Mouse (Mus musculus) brain, adult 2 months (tissue): ENCODE measurements at regions not wholly inside any gene's neighbourhood (a gene's known extent, or its start where the extent isn't known, plus 50 kb on each side); places are given as distances from the start of the nearest gene placed in this dataset.

Experiments used
- DNase-seq: peaks from one replicate; pipeline ENCODE4 v3.0.0; 2011; ENCODE audit warnings: low read depth, low spot score

DNA sequence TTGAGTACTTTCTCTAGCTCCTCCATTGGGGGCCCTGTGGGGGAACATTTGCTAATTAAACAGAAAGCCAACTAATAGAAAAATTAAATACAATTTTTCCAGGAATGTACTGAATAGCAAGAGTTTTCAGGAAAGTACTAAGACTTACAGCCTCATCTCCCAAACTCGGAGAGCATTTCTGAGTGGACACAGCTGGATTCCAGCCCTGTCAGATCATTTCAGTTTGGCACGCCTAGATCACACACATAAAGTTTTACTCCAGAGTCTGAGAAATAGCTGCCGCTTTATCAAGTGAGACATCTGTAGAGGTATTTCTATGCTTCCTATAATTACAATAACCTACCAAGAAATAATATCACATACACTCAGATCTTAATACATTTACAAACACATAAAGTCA, 470.7 kb downstream of the Rps29 start:
- DNase-seq: no peak

DNA sequence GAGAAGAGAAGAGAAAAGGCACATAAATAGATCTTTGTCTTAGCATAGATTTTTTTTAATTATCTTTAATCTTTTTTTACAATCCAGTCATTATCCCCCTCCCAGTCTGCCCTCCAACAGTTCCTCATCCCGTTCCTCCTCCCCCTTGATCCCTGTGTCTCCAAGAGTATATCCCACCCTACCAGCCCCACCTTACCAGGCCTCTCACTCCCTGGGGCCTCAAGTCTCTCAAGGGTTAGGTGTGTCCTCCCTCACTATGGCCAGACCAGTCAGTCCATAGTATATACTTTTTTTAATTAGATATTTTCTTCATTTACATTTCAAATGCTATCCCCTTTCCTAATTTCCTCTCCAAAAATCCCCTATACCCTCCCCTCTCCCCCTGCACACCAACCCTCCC, 475.1 kb downstream of the Rps29 start:
- no peak for DNase-seq

DNA sequence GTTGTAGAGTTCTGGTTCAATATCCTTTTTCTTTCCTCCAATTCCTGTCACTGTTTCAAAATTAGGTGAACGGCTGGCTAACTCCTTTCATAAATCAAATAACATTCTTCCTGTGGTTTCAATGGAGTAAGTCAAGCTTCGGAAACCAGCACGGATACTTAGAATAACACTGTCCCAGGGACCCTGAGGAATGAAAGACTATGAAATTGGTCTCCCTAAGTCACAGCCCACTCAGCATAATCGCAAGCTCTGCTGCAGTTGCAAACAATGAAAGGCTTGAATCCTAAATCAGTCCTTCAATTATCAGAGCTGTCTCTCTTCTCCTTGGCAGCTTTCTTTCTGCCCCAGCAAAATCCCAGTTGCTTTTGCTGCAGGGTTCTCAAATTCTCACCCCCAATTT, 475.8 kb downstream of the Rps29 start:
- peak; percentile 8 for DNase-seq

DNA sequence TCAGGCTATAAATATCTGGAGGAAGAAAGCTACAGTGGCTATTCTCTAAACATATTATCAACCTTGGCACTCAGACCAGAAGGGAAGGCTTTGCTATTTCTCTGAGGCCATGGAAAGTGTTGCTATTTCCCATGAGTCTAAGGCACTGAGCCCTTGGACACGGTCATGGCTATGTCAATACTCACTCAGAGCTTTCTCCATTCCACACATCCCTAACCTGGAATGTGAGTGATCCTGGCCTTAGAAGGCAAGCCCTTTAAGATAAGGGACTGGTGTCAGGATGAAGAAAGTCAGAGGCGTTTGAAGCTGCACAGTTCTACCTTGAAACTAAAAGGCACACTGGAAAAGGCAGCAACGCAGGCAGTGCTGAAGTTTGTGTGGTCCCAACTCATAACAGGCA, 478.3 kb downstream of the Rps29 start:
- no peak for DNase-seq

DNA sequence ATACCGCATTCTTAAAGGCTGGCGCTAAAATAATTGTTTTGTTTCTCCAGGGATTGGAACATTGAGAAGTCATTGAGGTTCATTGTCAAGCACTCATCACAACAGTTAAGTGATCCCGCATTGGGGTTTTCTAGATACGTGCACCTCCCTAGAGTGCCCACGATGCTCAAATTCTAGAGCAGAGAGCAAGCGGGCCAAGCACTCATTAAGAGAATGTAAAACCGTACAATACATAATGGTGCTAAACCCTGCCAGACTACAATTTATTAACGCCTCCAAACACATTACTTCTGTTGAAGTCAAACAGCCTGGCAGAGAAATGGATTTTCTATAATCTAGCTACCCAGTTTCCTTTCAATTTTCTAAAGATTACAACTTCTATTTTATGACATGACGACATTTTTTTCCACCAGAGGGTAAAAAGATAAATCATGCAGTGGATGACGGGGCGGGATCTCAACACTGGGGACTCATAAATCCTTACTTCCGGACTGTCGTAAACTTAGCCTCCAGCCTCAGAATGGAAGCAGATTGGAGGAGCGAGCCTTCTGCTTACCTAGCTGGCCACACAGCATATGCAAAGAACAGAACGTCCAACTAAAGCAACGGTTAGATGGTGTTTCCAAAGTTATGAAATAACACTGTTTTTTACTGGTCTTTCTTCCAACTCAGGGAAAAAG, 482.8 kb downstream of the Rps29 start:
- no peak for DNase-seq

DNA sequence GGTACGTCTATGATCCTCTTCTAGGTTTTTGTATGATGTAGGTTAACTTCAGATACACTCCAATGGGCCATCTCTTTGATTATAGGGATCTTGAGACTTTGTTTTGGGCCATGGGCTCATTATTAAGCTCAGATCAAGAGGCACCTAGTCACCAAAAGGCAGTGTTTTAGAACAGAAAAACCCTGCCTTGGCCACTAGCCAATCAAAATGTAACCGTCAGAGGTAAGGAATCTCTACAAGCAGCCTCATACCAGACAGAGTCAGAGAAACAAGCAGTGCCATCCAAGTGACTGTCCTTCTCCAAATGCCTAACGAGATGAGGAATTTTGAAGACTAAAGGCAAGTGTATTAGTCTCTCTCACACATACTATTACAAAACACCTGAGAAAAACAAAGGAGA, 487.0 kb downstream of the Rps29 start:
- DNase-seq: no peak

DNA sequence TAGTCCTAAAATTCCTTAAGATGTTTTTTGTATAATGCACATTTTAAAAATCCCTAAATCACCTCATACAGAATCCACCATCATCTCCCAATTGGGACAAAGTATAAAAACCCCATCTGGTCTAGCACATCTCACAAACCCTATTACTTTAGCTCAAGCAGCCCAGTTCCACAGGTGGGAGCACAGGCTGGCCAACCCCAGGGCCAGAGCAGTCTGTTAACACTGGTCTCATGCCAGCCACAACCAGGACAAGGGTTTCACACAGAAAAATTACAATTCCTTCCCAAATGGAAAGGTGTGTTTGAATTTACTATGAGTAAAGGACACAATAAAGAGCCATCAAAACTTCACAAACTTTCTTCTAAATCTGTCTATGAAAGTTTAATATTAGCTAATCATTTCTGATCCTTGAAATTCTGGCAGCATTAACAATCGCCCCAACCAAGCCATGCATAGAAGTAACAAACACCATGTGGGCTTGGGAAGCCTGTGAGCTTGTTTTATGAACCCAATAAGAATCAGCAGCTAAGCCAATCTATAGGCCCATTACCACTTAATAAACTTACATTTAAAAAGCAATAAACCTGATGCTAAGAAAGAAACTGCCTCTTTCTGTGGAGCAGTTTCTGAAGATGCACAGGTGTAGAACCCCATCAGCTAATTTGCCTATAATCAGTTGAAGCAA, 512.9 kb downstream of the Rps29 start:
- peak; percentile 5 for DNase-seq

DNA sequence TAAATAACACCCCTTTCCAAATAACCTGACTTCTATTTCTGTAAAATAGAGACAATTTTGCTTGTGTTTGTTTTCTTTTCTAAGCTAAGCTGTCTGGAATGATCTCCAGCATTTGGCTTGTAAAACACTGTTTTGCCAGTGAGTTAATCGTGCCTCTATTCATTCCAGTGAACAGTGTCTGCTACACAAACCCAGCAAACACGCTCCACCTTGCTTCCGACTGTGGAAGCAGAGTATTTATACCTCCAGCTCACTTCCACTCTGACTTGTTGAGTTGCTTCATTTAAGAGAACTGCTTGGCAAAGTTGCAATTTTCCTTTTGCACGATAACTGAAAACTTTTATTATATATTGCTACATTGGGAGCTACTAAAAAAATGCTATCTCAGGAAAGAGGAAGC, 515.3 kb downstream of the Rps29 start:
- DNase-seq: peak; percentile 51

DNA sequence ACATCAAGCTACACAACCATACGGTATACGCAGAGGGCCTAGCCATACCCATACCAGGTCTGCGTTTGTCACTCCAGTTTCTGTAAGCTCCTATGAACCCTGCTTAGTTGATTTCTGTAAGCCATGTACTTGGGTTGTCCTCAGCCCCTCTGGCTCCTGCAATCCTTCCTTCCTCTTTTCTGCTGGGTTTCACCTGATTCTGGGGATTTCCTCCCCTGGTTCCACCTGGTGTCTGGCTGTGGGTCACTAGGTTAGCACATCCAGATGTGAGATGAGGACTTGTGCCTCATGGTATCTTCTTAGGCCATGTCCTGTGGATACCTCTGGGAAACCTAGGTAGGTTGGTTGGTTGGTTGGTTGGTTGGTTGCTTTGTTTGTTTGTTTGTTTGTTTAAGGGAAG, 526.5 kb downstream of the Rps29 start:
- DNase-seq: no peak

DNA sequence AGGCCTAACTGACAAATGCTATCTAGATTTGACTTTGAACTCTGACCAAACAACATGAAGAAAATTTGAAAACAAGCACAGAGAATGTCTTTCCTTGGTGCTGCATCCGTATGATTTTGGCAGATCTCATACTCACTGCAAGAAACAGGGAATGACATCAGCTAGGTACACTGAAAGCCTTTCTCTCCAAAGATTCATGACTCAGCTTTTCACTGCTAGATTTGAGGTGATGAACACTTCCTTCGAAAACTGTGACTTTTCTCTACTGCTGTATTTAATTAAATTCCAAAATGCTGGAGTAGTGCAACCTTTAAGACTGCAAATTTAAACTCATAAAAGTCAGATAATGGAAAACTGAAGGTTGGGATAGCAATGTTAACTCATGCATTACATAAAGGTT, 540.6 kb downstream of the Rps29 start:
- DNase-seq: peak; percentile 74

DNA sequence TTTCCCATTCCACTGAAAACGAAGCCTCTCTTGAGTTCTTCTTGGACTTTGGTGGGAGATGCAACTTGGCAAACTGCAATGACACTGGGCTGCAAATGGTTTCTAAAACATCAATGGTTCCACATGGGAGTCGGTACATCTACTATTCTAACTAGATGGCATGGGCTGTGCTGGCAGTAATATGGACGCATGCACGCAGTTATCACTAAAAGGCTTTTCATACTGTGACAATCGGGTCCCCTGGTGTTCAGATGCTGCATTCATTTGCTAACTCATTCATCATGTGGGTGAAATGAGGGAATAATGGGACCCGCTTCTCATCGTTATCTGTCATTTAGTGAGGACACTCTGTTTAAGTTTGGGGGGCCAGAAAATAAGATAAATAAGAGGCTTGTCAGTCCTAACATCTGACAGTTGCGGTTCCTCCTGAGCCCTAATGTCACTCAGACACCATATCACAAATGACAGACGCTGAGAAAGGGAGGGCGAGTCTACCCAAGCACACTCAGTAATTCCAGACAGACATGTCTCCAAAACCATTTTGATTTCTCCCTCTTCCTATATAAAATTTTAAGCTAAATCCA, 553.5 kb downstream of the Rps29 start:
- DNase-seq: no peak

DNA sequence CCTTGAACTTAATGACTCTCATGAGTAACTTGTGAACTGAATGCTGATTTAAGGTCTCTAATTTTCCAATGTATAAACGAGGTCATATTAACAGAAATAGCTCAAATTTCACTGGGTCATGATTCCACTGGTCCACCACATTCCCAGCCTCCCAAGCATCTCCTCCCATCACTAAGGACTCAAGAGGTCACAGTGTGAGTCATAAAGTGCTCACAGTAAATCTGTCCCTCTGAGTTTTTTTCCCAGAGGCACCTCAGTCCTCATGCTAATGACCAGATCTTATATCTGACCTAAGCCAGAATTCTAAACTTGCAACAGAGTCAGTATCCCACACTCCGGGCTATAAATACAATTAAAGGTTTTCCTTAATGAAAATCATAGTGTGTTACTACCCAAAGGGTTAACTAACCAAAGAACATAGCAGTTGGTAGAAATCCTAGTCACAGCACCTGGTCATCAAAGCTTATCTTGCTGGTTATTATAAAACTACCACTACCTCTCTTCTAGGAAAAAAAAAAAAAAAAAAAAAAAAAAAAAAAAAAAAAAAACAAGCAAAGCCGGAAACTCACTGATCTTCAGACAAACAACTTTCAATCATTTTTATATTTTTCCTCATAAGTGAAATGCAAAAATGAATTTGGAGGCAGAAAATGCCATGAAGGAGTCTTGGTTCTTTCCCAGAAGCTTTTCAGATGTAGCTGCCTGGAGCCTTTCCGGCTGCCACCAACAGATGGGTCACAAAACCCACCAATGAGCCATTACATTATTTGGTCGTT, 554.3 kb downstream of the Rps29 start:
- DNase-seq: no peak

DNA sequence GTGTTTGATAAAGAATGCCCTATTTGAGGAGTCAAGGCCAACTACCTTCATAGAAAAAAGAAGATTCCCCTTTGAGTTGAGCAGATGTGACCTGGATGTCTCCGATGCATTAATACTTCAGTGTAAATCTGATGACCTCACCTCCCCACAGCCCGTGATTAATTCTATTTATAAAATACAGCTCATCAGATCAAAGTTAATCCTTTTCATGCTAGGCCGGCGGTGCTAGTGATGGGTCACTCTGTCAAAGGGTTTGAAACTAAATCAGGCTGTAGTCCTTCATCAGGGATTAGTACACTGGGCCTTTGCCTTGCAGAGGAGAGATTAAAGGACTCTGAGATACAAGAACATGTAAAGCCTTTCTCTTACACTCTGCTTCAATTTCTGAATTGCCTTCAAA, 556.3 kb downstream of the Rps29 start:
- peak; percentile 4 for DNase-seq

DNA sequence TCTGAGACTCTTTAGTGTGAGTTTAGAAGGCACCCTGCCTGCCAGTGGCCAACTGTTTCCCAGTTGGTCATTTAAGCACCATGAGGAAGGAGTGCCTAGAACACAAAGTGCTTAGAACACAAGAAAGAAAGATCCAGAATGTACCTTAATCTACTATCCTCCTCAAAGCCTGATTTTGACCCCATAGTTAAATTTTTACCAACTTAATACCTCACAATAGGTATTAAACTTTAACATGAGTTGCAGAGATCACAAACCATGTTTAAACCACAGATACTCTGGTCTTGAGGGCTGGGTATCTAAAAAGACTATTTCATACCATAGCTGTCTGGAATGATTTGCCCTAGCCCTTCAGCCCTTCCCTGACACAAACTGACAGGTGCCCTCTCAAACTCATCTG, 557.6 kb downstream of the Rps29 start:
- no peak for DNase-seq

DNA sequence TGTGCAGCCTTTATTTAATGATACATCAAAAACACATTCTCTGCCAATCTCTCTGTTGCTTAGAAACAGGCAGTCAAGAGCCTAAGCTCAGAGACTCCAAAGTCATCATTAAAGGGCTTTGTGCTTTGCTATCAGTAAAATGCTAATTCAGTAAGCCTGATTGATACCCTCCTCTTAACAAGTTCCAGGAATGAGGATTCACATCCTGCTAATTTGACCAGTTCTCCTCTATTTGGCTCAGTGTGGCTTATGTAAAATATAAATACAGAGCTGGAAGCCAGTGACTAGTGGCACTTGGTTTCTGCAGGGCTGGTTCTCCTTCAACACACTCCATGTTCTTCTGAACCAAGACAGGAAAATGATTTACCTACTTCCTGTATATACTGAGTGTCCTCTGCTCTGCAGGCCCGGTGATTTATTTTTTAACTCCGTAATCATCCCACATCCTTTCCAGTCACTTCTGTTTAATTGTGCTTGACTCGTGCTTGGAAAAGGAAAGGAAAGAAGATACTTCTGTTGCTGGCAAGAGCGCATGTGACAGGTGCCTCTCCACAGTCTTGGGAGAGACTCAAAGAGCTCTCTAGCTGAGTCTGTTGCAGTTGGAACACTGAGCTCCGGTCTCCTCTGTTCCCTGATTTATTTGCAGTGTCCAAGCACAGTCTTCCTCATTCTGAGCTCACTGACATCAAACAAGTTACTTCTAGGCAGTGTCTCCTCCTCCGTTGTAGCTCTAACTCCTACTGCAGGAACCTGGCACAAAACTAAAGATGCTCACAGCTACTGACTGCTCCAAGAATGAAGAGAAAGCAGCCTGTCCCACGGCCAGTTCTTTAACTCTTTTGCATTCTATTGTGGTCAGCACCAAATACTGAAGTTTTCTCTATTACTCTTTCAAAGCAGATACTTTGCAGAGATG, 559.0 kb downstream of the Rps29 start:
- DNase-seq: peak; percentile 65

DNA sequence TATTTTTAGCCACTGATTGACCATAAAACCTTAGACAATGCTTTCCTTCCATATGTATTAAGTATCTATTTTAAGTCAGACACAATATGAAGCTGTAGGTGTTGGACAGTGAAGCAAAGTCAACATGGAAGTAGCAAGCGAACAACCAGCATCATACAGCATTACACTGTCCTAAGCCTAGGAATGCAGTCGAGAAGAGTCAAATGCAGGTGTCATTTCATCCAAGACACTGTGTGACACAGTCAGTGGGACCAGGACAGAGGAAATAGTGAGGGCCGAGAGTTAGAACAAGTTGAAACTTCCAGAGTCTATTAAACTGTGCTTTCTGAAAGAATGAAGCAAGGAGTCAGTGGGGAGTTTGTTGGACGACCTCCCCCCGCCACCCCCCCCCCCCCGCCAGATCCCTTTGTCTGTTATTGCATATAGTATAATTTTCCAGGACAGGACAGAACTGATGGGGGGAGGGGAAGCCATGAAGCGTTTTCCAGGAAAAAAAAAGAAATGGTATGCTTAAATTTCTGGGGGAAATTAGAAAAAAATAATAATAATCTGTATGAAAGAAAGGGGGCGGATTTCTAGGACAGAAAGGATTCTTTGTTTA, 559.9 kb downstream of the Rps29 start:
- DNase-seq: no peak

DNA sequence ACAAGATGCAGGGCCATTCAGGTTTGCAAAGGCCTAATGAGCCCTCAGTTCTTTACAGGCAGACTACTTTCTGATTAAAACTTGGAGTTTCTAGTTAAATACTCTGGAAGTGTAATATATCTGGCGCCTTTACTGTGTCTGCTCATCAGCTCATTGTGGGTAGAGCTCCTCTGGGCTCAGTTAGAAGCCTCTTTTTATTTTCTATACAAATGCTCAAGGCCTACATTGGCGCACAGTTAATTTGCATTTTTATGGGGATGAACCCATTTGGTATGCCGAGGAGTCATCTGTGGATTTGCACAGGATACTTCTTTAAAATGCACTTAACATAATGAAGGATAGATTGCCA, 573.5 kb downstream of the Rps29 start:
- DNase-seq: no peak

DNA sequence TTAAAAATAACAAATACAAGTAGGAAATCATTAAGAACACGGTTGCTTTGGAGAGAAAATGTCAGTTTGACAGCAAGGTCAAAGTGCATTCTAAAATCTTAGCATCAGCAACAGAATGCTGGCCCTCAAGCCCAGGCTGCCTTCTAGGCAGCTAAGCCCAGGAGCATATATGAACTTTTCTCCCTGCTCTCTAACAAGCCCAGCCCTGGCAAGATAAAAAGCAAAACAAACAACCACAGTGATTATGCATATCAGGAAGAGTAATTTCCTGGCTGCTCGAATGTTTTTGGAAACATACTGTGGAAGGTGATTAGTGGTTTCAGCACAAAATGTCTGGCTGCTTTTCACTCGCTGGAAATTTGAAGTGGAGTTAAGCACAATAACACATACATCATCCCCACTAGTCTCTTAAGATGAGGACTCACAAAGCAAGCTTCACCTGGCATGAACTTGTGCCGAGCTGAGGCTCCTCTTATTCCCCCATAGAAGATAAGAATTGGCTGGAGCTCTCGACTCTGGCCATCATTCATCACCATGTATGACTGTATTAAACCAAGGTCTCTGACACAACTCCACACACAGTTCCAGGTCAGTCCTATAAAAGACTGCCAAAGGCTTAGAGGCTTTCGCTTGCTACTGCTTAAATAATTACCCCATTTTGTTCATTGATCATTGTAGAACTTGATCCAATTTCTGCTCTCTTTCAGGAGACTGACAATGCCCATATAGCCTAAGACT, 574.0 kb downstream of the Rps29 start:
- DNase-seq: peak; percentile 11

DNA sequence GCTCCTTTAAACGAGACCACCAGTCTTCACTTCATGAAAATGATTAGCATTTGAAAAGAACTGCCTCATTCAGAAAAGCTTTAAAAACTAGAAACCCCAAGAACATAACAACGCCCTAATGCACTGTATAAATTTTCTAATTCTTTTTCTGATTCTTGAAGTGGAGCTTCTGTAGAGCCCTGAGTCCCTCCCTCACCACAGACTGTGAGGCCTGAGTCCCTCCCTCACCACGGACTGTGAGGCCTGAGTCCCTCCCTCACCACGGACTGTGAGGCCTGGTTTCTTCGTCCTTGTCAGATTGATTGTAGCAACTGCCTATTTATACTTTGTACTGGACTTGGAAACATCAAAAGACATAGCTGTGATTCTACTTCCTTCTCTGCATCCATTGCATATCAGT, 579.1 kb downstream of the Rps29 start:
- DNase-seq: no peak

DNA sequence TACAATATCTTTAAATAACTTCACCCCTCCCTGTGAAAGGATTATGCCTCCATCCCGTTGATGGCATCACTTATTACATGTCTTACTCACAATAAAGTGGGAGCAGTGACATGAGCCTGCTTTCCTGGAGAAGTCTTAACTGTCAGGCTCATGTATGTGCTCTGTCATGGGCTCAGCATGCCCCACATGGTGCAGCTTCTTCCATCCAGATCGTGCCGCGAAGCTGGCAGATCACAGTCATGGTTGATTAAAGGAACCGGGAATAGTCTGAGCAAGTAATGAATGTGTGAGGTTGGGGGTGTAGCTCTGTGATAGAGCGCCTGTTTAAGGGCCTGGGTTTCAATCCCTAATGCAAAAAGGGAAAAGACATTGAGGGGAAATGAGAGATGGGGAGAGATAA, 581.5 kb downstream of the Rps29 start:
- no peak for DNase-seq
